Mouse (Mus musculus) heart, adult 2 months (tissue): ENCODE measurements around the gene Golph3l. TPM values are rescaled to one million over a fixed set of nuclear protein-coding genes. Genes with fewer than 3 reads are reported as not detected.
"Not testable (repeated sequence)": the region's sequence is repeated elsewhere in the genome, so short reads cannot be mapped to it uniquely, and the experiment has no call there.

Experiments
- DNase-seq, 2 experiments: peaks; one replicate each; pipeline ENCODE4 v3.0.0; 2021
- H3K27ac ChIP-seq: fragments of 200-600 bp; 2 replicates; pipeline ENCODE4 v1.8.1; 2022
- H3K27me3 ChIP-seq: fragments of 200-500 bp; 2 replicates; pipeline ENCODE4 v1.6.1; 2012; ENCODE audit warnings: mild to moderate bottlenecking, low read length, inconsistent platforms, mixed read lengths; ENCODE audit not compliant: control insufficient read depth, insufficient read depth
- H3K36me3 ChIP-seq: fragments of 200-500 bp; 2 replicates; pipeline ENCODE4 v1.6.1; 2012; ENCODE audit warnings: low read length, inconsistent platforms; ENCODE audit not compliant: control insufficient read depth, insufficient read depth
- H3K4me1 ChIP-seq: fragments of 200-500 bp; 2 replicates; pipeline ENCODE4 v1.6.1; 2011; ENCODE audit warnings: low read length; ENCODE audit not compliant: control insufficient read depth, insufficient read depth
- H3K4me3 ChIP-seq: fragments of 200-600 bp; 2 replicates; pipeline ENCODE4 v1.8.1; 2022
- H3K79me2 ChIP-seq: fragments of 200-500 bp; replicated peaks from 2 replicates; pipeline ENCODE4 v1.6.1; 2012; ENCODE audit warnings: mild to moderate bottlenecking, inconsistent platforms, low read length, moderate library complexity, mixed read lengths; ENCODE audit not compliant: control insufficient read depth, insufficient read depth
- H3K9ac ChIP-seq: fragments of 200-500 bp; 2 replicates; pipeline ENCODE4 v1.6.1; 2012; ENCODE audit warnings: low read depth, mild to moderate bottlenecking, control low read depth, inconsistent platforms, low read length, mixed read lengths
- CTCF ChIP-seq: fragments of 200-600 bp; IDR thresholded peaks from 2 replicates; pipeline ENCODE4 v1.8.1; 2022; ENCODE audit warnings: antibody characterized with exemption, mild to moderate bottlenecking, moderate library complexity
- EP300 ChIP-seq: fragments of 200-500 bp; IDR thresholded peaks from 2 replicates; pipeline ENCODE4 v1.6.1; 2011; ENCODE audit warnings: low read depth, low read length, control low read depth; ENCODE audit not compliant: insufficient read depth
- POLR2A ChIP-seq: fragments of 200-500 bp; IDR thresholded peaks from 2 replicates; pipeline ENCODE4 v1.6.1; 2011; ENCODE audit warnings: mild to moderate bottlenecking, low read depth, low read length, control low read depth; ENCODE audit not compliant: insufficient read depth
- WGBS: fragments of 180-500 bp; shearing (Covaris S2); methylation state at CpG from one replicate; pipeline ENCODE4 v1.1.7; 2018; 5-methylcytosine and 5-hydroxymethylcytosine counted together
- intact Hi-C: fragments of 180-260 bp; cut with DNase I; formaldehyde crosslinking; loops from one replicate; pipeline ENCODE4 v1.15.1; 2025
- polyA plus RNA-seq: library from polyadenylated mRNA; depleted of rRNA; stranded (reverse); fragments of >200 nt; gene quantifications from 2 replicates; pipeline ENCODE4 v1.2.3, GENCODE M21; 2012
- total RNA-seq, 2 experiments: library from RNA; stranded (reverse); gene quantifications; 2 replicates each; pipeline ENCODE4 v1.2.3; 2021

Gene Golph3l
- total and polyA plus RNA-seq, 3 experiments, result 6.0 to 17.8 (median 15.6) TPM

DNA sequence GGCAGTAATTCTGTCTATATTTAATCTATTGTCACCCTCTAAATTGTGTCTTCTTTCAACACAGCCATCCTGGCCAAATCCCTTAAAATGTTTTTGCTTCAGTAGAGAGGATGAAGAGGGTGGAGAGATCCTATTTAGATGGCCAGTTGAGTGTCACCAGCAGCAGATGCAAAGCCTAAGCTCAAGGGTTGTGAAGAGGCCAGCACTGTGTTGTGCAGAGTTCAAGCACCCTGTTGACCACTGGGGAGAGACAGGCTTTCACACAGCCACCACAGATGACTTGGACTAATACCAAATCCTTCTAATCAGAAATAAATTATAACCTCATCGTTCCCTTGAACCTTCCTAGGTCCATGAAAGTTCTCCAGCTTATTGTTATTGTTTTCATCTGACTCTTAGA, 29.8 kb downstream of the Golph3l start:
- intact Hi-C loops, result no loop called here
- Histone ChIP-seq H3K9ac (no peak overlapping the region), H3K27ac (no peak overlapping the region), H3K79me2 (no peaks in the 10 kb centered on the region), H3K4me3 (no peak overlapping the region), H3K27me3 (no peaks in the 10 kb centered on the region), H3K4me1 (no peaks in the 10 kb centered on the region), H3K36me3 (no peaks in the 10 kb centered on the region)
- TF ChIP-seq EP300 (no peak), POLR2A (no peak), CTCF (no peak)
- 42% methylated on average over 1 of the region's 1 CpGs for WGBS
- no peak for DNase-seq

- no peak overlapping the region for H3K27ac ChIP-seq
- H3K9ac ChIP-seq, result no peak overlapping the region
- H3K79me2 ChIP-seq, result no peaks in the 10 kb centered on the region; the same call in 1 of the 2 replicates
- WGBS, result 72% methylated on average over 1 of the region's 1 CpGs
- H3K27me3 ChIP-seq, result no peaks in the 10 kb centered on the region
- DNase-seq, result peak in 1 of 2 experiments; percentile 4
- H3K4me3 ChIP-seq, result no peak overlapping the region
- H3K36me3 ChIP-seq, result peaks cover 4% of the 10 kb centered on the region
- TF ChIP-seq EP300 (no peak), POLR2A (no peak), CTCF (no peak)
- intact Hi-C loops, result loop anchor here (10.0 kb wide), 1 partner anchor 266 kb away; the partner anchor contains the start of gene Setdb1
- H3K4me1 ChIP-seq, result peaks cover 6% of the 10 kb centered on the region
Measured at GRCm38 (mm10) chr3:95621241-95621640, 32.5 kb downstream of the Golph3l start.

DNA sequence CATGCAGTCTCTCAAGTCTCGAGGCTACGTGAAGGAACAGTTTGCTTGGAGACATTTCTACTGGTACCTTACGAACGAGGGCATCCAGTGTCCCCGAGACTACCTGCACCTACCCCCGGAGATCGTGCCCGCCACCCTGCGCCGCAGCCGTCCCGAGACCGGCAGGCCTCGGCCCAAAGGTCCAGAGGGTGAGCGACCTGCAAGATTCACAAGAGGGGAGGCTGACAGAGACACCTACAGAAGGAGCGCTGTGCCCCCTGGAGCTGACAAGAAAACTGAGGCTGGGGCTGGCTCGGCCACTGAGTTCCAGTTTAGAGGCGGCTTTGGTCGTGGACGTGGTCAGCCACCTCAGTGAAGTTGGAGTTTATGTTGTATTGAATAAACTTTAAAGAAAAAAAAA, 33.7 kb downstream of the Golph3l start:
- DNase-seq, result peak in 1 of 2 experiments; percentile 27
- not testable (repeated sequence) for H3K79me2 ChIP-seq, H3K9ac ChIP-seq, H3K4me3 ChIP-seq, H3K36me3 ChIP-seq, H3K4me1 ChIP-seq, H3K27me3 ChIP-seq, H3K27ac ChIP-seq
- 92% methylated on average over 20 of the region's 20 CpGs for WGBS
- intact Hi-C loops, result loop anchor here (10.0 kb wide), 1 partner anchor 268 kb away; the partner anchor contains the start of gene Setdb1

DNA sequence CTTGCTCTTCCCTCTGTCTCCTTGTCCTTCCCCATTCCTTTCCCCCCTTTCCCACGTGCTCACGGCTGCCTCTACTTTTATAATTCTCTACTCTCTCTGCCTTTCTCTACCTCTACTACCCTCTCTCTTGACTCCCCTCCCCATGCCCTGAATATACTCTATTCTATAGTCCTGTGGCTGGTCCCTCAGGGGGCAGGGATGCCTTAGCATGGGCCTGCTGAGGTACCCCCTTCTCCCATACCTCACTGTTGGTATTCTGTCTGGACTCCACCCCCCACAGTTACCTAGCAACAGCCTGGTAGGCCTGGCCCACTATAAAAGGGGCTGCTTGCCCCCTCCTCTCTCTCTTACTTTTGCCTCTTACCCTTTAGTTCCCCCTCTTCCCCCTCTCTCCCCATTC, 34.8 kb downstream of the Golph3l start:
- 72% methylated on average over 2 of the region's 2 CpGs for WGBS
- intact Hi-C loops, result loop anchor here (10.0 kb wide), 1 partner anchor 269 kb away; the partner anchor contains the start of gene Setdb1
- H3K27me3 ChIP-seq, result no peaks in the 10 kb centered on the region

GRCm38 (mm10) chr3:95623991-95624515, 35.3 kb downstream of the Golph3l start:
- not testable (repeated sequence) for H3K36me3 ChIP-seq, H3K79me2 ChIP-seq, H3K27me3 ChIP-seq, H3K4me1 ChIP-seq, H3K9ac ChIP-seq
- peak in 1 of 2 experiments; percentile 29 for DNase-seq
- H3K27ac ChIP-seq, result peak overlapping the region; percentile 97
- H3K4me3 ChIP-seq, result peak overlapping the region; percentile 57
- intact Hi-C loops, result loop anchor here (2.0 to 10.0 kb wide), 2 partner anchors 35 to 269 kb away; partner anchors contain the start of genes Mcl1 and Setdb1
- 75% methylated on average over 5 of the region's 5 CpGs for WGBS

More for the DNA sequence above, 34.8 kb downstream of the Golph3l start:
- Histone ChIP-seq H3K36me3 (peaks cover 5% of the 10 kb centered on the region), H3K4me1 (peaks cover 8% of the 10 kb centered on the region), H3K9ac (no peak overlapping the region), H3K79me2 (peaks cover 1% of the 10 kb centered on the region; the same call in 1 of the 2 replicates), H3K4me3 (no peak overlapping the region), H3K27ac (no peak overlapping the region)
- peak in 1 of 2 experiments; percentile 14 for DNase-seq
- TF ChIP-seq EP300 (no peak), CTCF (no peak), POLR2A (no peak)

DNA sequence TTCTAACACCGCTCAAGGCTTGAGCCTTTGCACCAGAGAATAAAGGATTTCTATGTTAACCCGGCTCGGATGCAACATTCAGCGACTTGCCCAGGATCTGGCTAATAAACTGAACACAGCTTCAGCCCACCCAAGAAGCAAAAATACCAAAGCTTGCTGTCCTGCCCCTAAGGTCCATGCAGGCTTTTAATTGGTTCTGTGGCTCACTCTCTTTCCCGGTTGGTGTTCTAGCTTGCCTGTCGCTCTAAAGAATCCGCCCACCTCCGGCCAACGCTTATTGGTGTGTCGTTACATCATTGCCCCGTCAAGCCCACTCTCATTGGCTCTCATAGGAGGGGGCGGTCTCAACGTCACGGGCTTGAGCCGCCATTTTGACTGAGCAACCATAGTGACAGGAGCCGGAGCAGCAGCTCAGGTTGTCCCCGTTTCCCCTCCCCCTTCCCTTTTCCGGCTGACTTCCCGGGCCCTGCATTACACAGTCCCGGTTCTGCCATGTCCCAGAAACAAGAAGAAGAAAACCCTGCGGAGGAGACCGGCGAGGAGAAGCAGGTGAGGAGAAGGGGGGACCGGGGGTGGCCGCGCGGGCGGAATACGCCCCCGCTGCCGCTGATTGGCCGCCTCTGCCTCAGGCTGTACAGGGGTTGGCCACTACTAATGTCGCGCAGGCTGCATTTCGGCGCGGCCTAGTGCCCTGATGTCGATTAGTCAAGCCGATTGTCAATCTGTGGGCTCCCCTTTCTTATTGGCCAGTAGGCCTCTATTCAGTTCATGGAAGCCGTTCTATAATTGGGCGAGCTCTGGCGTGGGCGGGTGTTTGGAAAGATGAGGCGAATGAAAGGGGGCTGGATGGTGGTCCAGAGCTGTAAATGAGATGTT, 36.1 kb downstream of the Golph3l start, which contains the start of gene Ensa:
Gene Ensa, plus strand, starts transcription at position 366 of the 876 bp plus-strand sequence.
- intact Hi-C loops, result loop anchor here (2.0 to 10.0 kb wide), 2 partner anchors 34 to 270 kb away; partner anchors contain the start of genes Mcl1 and Setdb1
- no peaks in the 10 kb centered on the region for H3K27me3 ChIP-seq
- peaks cover 5% of the 10 kb centered on the region for H3K36me3 ChIP-seq
- H3K4me1 ChIP-seq, result peaks cover 11% of the 10 kb centered on the region
- H3K79me2 ChIP-seq, result peaks cover 1% of the 10 kb centered on the region; the same call in 1 of the 2 replicates
- WGBS, result under 1% methylated on average over 44 of the region's 44 CpGs
- DNase-seq, result peak; percentile 96 to 99
- peak; percentile 78 for TF ChIP-seq POLR2A
- TF ChIP-seq EP300, result 0 out of 2 replicates have a peak, but pooled peaks have one; percentile 55
- TF ChIP-seq CTCF, result no peak
- H3K27ac ChIP-seq, result peak within 1 kb of the TSS; percentile 97
- H3K4me3 ChIP-seq, result peak within 1 kb of the TSS; percentile 75
- peak within 1 kb of the TSS; percentile 73 for H3K9ac ChIP-seq
